ENCODE assay signal across 16 mouse cellular contexts in genomic region chr10:40843841-40844240, GRCm38 (mm10). TPM values are rescaled to one million over a fixed set of nuclear protein-coding genes. Genes with fewer than 3 reads are reported as not detected.
A peak's percentile ranks its signal among the peaks of the same experiment; 100 is the strongest.
DNase-seq lines count a peak whose midpoint lies in the region; ATAC-seq lines count a peak whose summit lies in the region.
"Had no signal": no experiment of that assay in that cellular context is flagged by ENCODE, and none has a peak within 500 bp of the region (broad histone marks: within the 10 kb centered on the region; RNA-seq: fewer than 3 reads in every experiment).

No protein-coding gene starts in this region.

- no peak for ATAC-seq in heart, embryonic 16.5 days (replicated peaks; ENCODE audit: extremely low read depth, insufficient read depth, low FRiP score)
- ATAC-seq in midbrain, embryonic 15.5 days (replicated peaks): no peak
- no peak for ATAC-seq in midbrain, embryonic 11.5 days (ENCODE audit: low FRiP score)
- ATAC-seq in hindbrain, embryonic 16.5 days: peak; percentile 63; the same call in 1 of the 2 replicates
- no peak; the same call in 1 of the 2 replicates for ATAC-seq in neural tube, embryonic 15.5 days (ENCODE audit: low FRiP score)
- ATAC-seq: activated CD4-positive, CD25-positive, alpha-beta regulatory T cell, adult 4 months; forebrain, embryonic 13.5 days; liver, postnatal 0 days had no signal

- H3K4me2 ChIP-seq in heart, embryonic 16.5 days (ENCODE audit: low read depth, low read length): peak overlapping the region; percentile 56
- no peak overlapping the region for H3K4me2 ChIP-seq in midbrain, embryonic 15.5 days
- no peak overlapping the region for H3K4me2 ChIP-seq in midbrain, embryonic 11.5 days
- H3K4me2 ChIP-seq in hindbrain, embryonic 16.5 days (ENCODE audit: low read length): no peak overlapping the region
- H3K4me2 ChIP-seq in neural tube, embryonic 15.5 days: peak overlapping the region; percentile 13; the same call in 1 of the 2 replicates
- H3K4me2 ChIP-seq: embryonic facial prominence, embryonic 15.5 days; forebrain, embryonic 13.5 days; kidney, embryonic 15.5 days; neural tube, embryonic 12.5 days had no signal

- H3K36me3 ChIP-seq in heart, embryonic 16.5 days (ENCODE audit: control insufficient read depth, insufficient read depth): peaks cover 46% of the 10 kb centered on the region
- peaks cover 16% of the 10 kb centered on the region for H3K36me3 ChIP-seq in midbrain, embryonic 15.5 days (replicated peaks)
- no peaks in the 10 kb centered on the region for H3K36me3 ChIP-seq in midbrain, embryonic 11.5 days (ENCODE audit: control insufficient read depth, insufficient read depth, low read length)
- peaks cover 21% of the 10 kb centered on the region for H3K36me3 ChIP-seq in hindbrain, embryonic 16.5 days (ENCODE audit: control insufficient read depth, insufficient read depth, low read length)
- H3K36me3 ChIP-seq in neural tube, embryonic 15.5 days: peaks cover 44% of the 10 kb centered on the region

- H3K4me1 ChIP-seq in heart, embryonic 16.5 days (ENCODE audit: control insufficient read depth, insufficient read depth, low read length): peaks cover 9% of the 10 kb centered on the region; the same call in 1 of the 2 replicates
- peaks cover 6% of the 10 kb centered on the region; the same call in 1 of the 2 replicates for H3K4me1 ChIP-seq in midbrain, embryonic 15.5 days
- H3K4me1 ChIP-seq in midbrain, embryonic 11.5 days (ENCODE audit: control insufficient read depth, insufficient read depth, low read length): no peaks in the 10 kb centered on the region
- H3K4me1 ChIP-seq in hindbrain, embryonic 16.5 days (ENCODE audit: control insufficient read depth, insufficient read depth, low read depth, low read length): no peaks in the 10 kb centered on the region
- H3K4me1 ChIP-seq in neural tube, embryonic 15.5 days: peaks cover 15% of the 10 kb centered on the region
- H3K4me1 ChIP-seq: forebrain, embryonic 13.5 days; kidney, embryonic 15.5 days; neural tube, embryonic 12.5 days had no signal

- H3K27me3 ChIP-seq in heart, embryonic 16.5 days (ENCODE audit: control insufficient read depth, insufficient read depth, low read length): no peaks in the 10 kb centered on the region
- H3K27me3 ChIP-seq in midbrain, embryonic 15.5 days (replicated peaks): no peaks in the 10 kb centered on the region
- no peaks in the 10 kb centered on the region for H3K27me3 ChIP-seq in midbrain, embryonic 11.5 days (ENCODE audit: control insufficient read depth, insufficient read depth, low read length)
- no peaks in the 10 kb centered on the region for H3K27me3 ChIP-seq in hindbrain, embryonic 16.5 days (replicated peaks; ENCODE audit: control insufficient read depth, insufficient read depth, low read length)
- no peaks in the 10 kb centered on the region for H3K27me3 ChIP-seq in neural tube, embryonic 15.5 days (replicated peaks)
- H3K27me3 ChIP-seq: embryonic facial prominence, embryonic 15.5 days; forebrain, embryonic 13.5 days; kidney, embryonic 15.5 days; neural tube, embryonic 12.5 days had no signal

- no peaks in the 10 kb centered on the region for H3K9me3 ChIP-seq in heart, embryonic 16.5 days (replicated peaks; ENCODE audit: control insufficient read depth, low read length)
- H3K9me3 ChIP-seq in midbrain, embryonic 15.5 days: no peaks in the 10 kb centered on the region
- H3K9me3 ChIP-seq in midbrain, embryonic 11.5 days (ENCODE audit: control insufficient read depth, low read length): no peaks in the 10 kb centered on the region
- H3K9me3 ChIP-seq in hindbrain, embryonic 16.5 days (ENCODE audit: control insufficient read depth, low read length): no peaks in the 10 kb centered on the region
- no peaks in the 10 kb centered on the region for H3K9me3 ChIP-seq in neural tube, embryonic 15.5 days (replicated peaks)
- H3K9me3 ChIP-seq: embryonic facial prominence, embryonic 15.5 days; forebrain, embryonic 13.5 days; kidney, embryonic 15.5 days; neural tube, embryonic 12.5 days had no signal

- peak overlapping the region; percentile 45; the same call in 1 of the 2 replicates for H3K9ac ChIP-seq in heart, embryonic 16.5 days (ENCODE audit: low read length)
- no peak overlapping the region for H3K9ac ChIP-seq in midbrain, embryonic 15.5 days
- no peak overlapping the region for H3K9ac ChIP-seq in midbrain, embryonic 11.5 days (ENCODE audit: low read length)
- H3K9ac ChIP-seq in hindbrain, embryonic 16.5 days (ENCODE audit: low read depth, low read length): no peak overlapping the region
- H3K9ac ChIP-seq in neural tube, embryonic 15.5 days (replicated peaks): no peak overlapping the region
- H3K9ac ChIP-seq: embryonic facial prominence, embryonic 15.5 days; forebrain, embryonic 13.5 days; kidney, embryonic 15.5 days; liver, postnatal 0 days; neural tube, embryonic 12.5 days had no signal

- H3K4me3 ChIP-seq in heart, embryonic 16.5 days (ENCODE audit: low read length): no peak overlapping the region
- H3K4me3 ChIP-seq in midbrain, embryonic 15.5 days: no peak overlapping the region
- no peak overlapping the region for H3K4me3 ChIP-seq in midbrain, embryonic 11.5 days (ENCODE audit: low read depth, low read length)
- H3K4me3 ChIP-seq in hindbrain, embryonic 16.5 days (ENCODE audit: low read length): no peak overlapping the region
- no peak overlapping the region for H3K4me3 ChIP-seq in neural tube, embryonic 15.5 days (replicated peaks)
- H3K4me3 ChIP-seq: embryonic facial prominence, embryonic 15.5 days; forebrain, embryonic 13.5 days; kidney, embryonic 15.5 days; neural tube, embryonic 12.5 days had no signal

- DNase-seq in heart, adult 9 months (ENCODE audit: low spot score in 2 of 2): no peak
- no peak for DNase-seq in midbrain, embryonic 11.5 days (ENCODE audit: low spot score, missing footprints)
- no peak for DNase-seq in cerebellum, postnatal 25 days
- DNase-seq: cerebellum, adult 11-12 months; gastrocnemius, postnatal 10 days; liver, postnatal 0 days; lung, postnatal 4 days had no signal

- WGBS in heart, embryonic 16.5 days: 69% methylated on average over 5 of the region's 5 CpGs
- 77% methylated on average over 5 of the region's 5 CpGs for WGBS in midbrain, embryonic 15.5 days
- WGBS in midbrain, embryonic 11.5 days: 81% methylated on average over 5 of the region's 5 CpGs
- WGBS in hindbrain, embryonic 16.5 days: 80% methylated on average over 5 of the region's 5 CpGs
- 85% methylated on average over 5 of the region's 5 CpGs for WGBS in neural tube, embryonic 15.5 days

- H3K27ac ChIP-seq in heart, embryonic 16.5 days (ENCODE audit: low read length): peak overlapping the region; percentile 79
- H3K27ac ChIP-seq in midbrain, embryonic 15.5 days: peak overlapping the region; percentile 9; the same call in 1 of the 2 replicates
- H3K27ac ChIP-seq in midbrain, embryonic 11.5 days (ENCODE audit: low read depth, low read length): no peak overlapping the region
- H3K27ac ChIP-seq in hindbrain, embryonic 16.5 days (ENCODE audit: low read depth, low read length): no peak overlapping the region
- peak overlapping the region; percentile 73 for H3K27ac ChIP-seq in neural tube, embryonic 15.5 days (replicated peaks)
- H3K27ac ChIP-seq: embryonic facial prominence, embryonic 15.5 days; forebrain, embryonic 13.5 days; neural tube, embryonic 12.5 days had no signal

RNA-seq across cellular contexts. Expression of gene Cdc40, which starts 39.3 kb away (rescaled TPM):
- polyA plus RNA-seq in heart, embryonic 16.5 days (2015; fragmentation: Nextera tagmentation; extraction: Ambion mirVana): 25.8 and 26.7 TPM in 2 replicates
- polyA plus RNA-seq in midbrain, embryonic 15.5 days (2015; fragmentation: Nextera tagmentation; extraction: Ambion mirVana): 22.0 and 23.6 TPM in 2 replicates
- polyA plus RNA-seq in midbrain, embryonic 11.5 days (2014; fragmentation: Nextera tagmentation; extraction: Ambion mirVana): 38.7 and 38.9 TPM in 2 replicates
- 18.8 and 22.1 TPM in 2 replicates for polyA plus RNA-seq in hindbrain, embryonic 16.5 days (2015; fragmentation: Nextera tagmentation; extraction: Ambion mirVana)
- 22.9 and 25.4 TPM in 2 replicates for polyA plus RNA-seq in neural tube, embryonic 15.5 days (2015; fragmentation: Nextera tagmentation; extraction: Ambion mirVana)

RNA-seq across cellular contexts. Expression of gene Wasf1, which starts 39.4 kb away (rescaled TPM):
- polyA plus RNA-seq in heart, embryonic 16.5 days (2015; fragmentation: Nextera tagmentation; extraction: Ambion mirVana): 8.3 and 11.4 TPM in 2 replicates
- polyA plus RNA-seq in midbrain, embryonic 15.5 days (2015; fragmentation: Nextera tagmentation; extraction: Ambion mirVana): 122 and 125 TPM in 2 replicates
- 49.1 and 55.3 TPM in 2 replicates for polyA plus RNA-seq in midbrain, embryonic 11.5 days (2014; fragmentation: Nextera tagmentation; extraction: Ambion mirVana)
- polyA plus RNA-seq in hindbrain, embryonic 16.5 days (2015; fragmentation: Nextera tagmentation; extraction: Ambion mirVana): 98.1 and 123 TPM in 2 replicates
- 98.8 and 105 TPM in 2 replicates for polyA plus RNA-seq in neural tube, embryonic 15.5 days (2015; fragmentation: Nextera tagmentation; extraction: Ambion mirVana)

Comparison
In these comparisons a context has a peak if more than half of its experiments do, and no peak if none do; other contexts are left out.
1. H3K27ac ChIP-seq: peak in heart, embryonic 16.5 days (single experiment), midbrain, embryonic 15.5 days (single experiment) and neural tube, embryonic 15.5 days (single experiment); none in midbrain, embryonic 11.5 days (single experiment) and hindbrain, embryonic 16.5 days (single experiment).
2. H3K4me2 ChIP-seq: peak in heart, embryonic 16.5 days (single experiment) and neural tube, embryonic 15.5 days (single experiment); none in midbrain, embryonic 15.5 days (single experiment), midbrain, embryonic 11.5 days (single experiment) and hindbrain, embryonic 16.5 days (single experiment).